Mouse (Mus musculus) kidney, embryonic 15.5 days (tissue): Measurements from ENCODE around the gene Xrcc6. TPM values are rescaled to one million over a fixed set of nuclear protein-coding genes. Genes with fewer than 3 reads are reported as not detected.
"Not testable (repeated sequence)": the region's sequence is repeated elsewhere in the genome, so short reads cannot be mapped to it uniquely, and the experiment has no call there.

ENCODE experiments used
- ATAC-seq: fragments of 200-750 bp; cut with Nextera tagmentation; replicated peaks from 2 replicates; pipeline ENCODE4 v1.8.0; 2017; ENCODE audit warnings: moderate TSS enrichment; ENCODE audit not compliant: low FRiP score
- H3K27ac ChIP-seq: fragments of 300-500 bp; sonication (generic); 2 replicates; pipeline ENCODE4 v1.5.1; 2015; ENCODE audit warnings: mild to moderate bottlenecking, inconsistent platforms
- H3K27me3 ChIP-seq: fragments of 300-500 bp; sonication (generic); 2 replicates; pipeline ENCODE4 v1.6.1; 2015; ENCODE audit warnings: inconsistent platforms
- H3K36me3 ChIP-seq: fragments of 300-500 bp; sonication (generic); 2 replicates; pipeline ENCODE4 v1.6.1; 2015; ENCODE audit warnings: inconsistent platforms
- H3K4me1 ChIP-seq: fragments of 300-500 bp; sonication (generic); 2 replicates; pipeline ENCODE4 v1.6.1; 2015; ENCODE audit warnings: inconsistent platforms
- H3K4me2 ChIP-seq: fragments of 300-500 bp; sonication (generic); 2 replicates; pipeline ENCODE4 v1.6.1; 2015; ENCODE audit warnings: moderate library complexity, mild to moderate bottlenecking, inconsistent platforms
- H3K4me3 ChIP-seq: fragments of 300-500 bp; sonication (generic); replicated peaks from 2 replicates; pipeline ENCODE4 v1.5.1; 2015; ENCODE audit warnings: mild to moderate bottlenecking, inconsistent platforms
- H3K9ac ChIP-seq: fragments of 300-500 bp; sonication (generic); 2 replicates; pipeline ENCODE4 v1.6.1; 2015; ENCODE audit warnings: mild to moderate bottlenecking, inconsistent platforms
- H3K9me3 ChIP-seq: fragments of 300-500 bp; sonication (generic); replicated peaks from 2 replicates; pipeline ENCODE4 v1.6.1; 2016; ENCODE audit warnings: inconsistent platforms
- WGBS: fragments of 180-500 bp; shearing (Covaris S2); methylation state at CpG from one replicate; pipeline ENCODE4 v1.1.7; 2015; ENCODE audit warnings: mixed read lengths; 5-methylcytosine and 5-hydroxymethylcytosine counted together
- polyA plus RNA-seq: library from polyadenylated mRNA; unstranded; fragments of >200 nt; fragmentation: Nextera tagmentation; extraction: Ambion mirVana; gene quantifications from 2 replicates; pipeline ENCODE4 v1.2.1, GENCODE M21; 2015

Xrcc6 gene
- polyA plus RNA-seq, 1 experiment from 2014 or later = 87.0 TPM

- Histone ChIP-seq H3K27ac (no peak overlapping the region), H3K9ac (no peak overlapping the region), H3K36me3 (no peaks in the 10 kb centered on the region), H3K9me3 (peaks cover 5% of the 10 kb centered on the region), H3K4me1 (no peaks in the 10 kb centered on the region), H3K4me3 (no peak overlapping the region), H3K27me3 (no peaks in the 10 kb centered on the region), H3K4me2 (no peak overlapping the region)
- 85% methylated on average over 5 of the region's 5 CpGs for WGBS
- ATAC-seq = no peak
Measured at GRCm38 (mm10) chr15:81967821-81968220, 19.8 kb upstream of the Xrcc6 start.

GRCm38 (mm10) chr15:81968447-81968846, 19.2 kb upstream of the Xrcc6 start:
- H3K36me3 ChIP-seq = no peaks in the 10 kb centered on the region
- no peak overlapping the region for H3K4me3 ChIP-seq
- 35% methylated on average over 2 of the region's 2 CpGs for WGBS
- no peaks in the 10 kb centered on the region for H3K4me1 ChIP-seq
- no peak overlapping the region for H3K27ac ChIP-seq
- no peak for ATAC-seq
- peaks cover 5% of the 10 kb centered on the region for H3K9me3 ChIP-seq
- no peaks in the 10 kb centered on the region for H3K27me3 ChIP-seq
- H3K9ac ChIP-seq = no peak overlapping the region
- H3K4me2 ChIP-seq = no peak overlapping the region

DNA sequence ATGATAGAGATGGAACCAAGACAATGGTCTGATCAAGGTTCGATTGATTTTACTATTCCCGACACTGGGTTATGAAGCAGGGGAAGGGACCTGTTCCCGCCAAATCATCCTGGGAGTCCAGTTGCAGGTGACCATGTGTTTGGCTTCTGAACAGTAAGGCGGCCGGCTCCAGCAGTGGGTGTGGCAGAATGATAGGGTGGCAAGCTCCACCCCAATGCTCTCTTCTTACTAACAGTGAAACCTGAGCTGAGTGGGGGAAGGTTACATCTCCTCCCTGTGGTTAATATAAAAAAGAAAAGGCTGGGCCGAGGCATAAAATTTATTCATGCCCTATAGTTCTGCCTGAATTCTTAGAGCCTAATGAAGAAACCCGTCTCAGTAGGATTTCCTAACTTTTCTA, 18.5 kb upstream of the Xrcc6 start:
- Histone ChIP-seq H3K9ac (no peak overlapping the region), H3K27ac (no peak overlapping the region), H3K9me3 (peaks cover 5% of the 10 kb centered on the region), H3K27me3 (no peaks in the 10 kb centered on the region), H3K4me1 (no peaks in the 10 kb centered on the region), H3K4me2 (no peak overlapping the region), H3K36me3 (no peaks in the 10 kb centered on the region), H3K4me3 (no peak overlapping the region)
- 0 out of 2 replicates have a peak, but pooled peaks have one; percentile 46 for ATAC-seq
- 53% methylated on average over 7 of the region's 7 CpGs for WGBS

GRCm38 (mm10) chr15:81969635-81970034, 18.0 kb upstream of the Xrcc6 start:
- H3K4me2 ChIP-seq, H3K27ac ChIP-seq, H3K9ac ChIP-seq, H3K27me3 ChIP-seq, ATAC-seq, H3K9me3 ChIP-seq, H3K4me3 ChIP-seq, H3K36me3 ChIP-seq, H3K4me1 ChIP-seq: not testable (repeated sequence)
- 75% methylated on average over 6 of the region's 6 CpGs for WGBS

GRCm38 (mm10) chr15:81970498-81970897, 17.1 kb upstream of the Xrcc6 start:
- not testable (repeated sequence) for H3K4me1 ChIP-seq, H3K9ac ChIP-seq, H3K27ac ChIP-seq, ATAC-seq, H3K9me3 ChIP-seq, H3K4me2 ChIP-seq, H3K27me3 ChIP-seq, H3K4me3 ChIP-seq, H3K36me3 ChIP-seq
- WGBS = 95% methylated on average over 4 of the region's 4 CpGs

- H3K4me1 ChIP-seq, H3K4me3 ChIP-seq, H3K9ac ChIP-seq, ATAC-seq, H3K9me3 ChIP-seq, H3K27ac ChIP-seq, H3K36me3 ChIP-seq, H3K4me2 ChIP-seq, H3K27me3 ChIP-seq: not testable (repeated sequence)
- WGBS = 94% methylated on average over 8 of the region's 8 CpGs
Measured at GRCm38 (mm10) chr15:81975156-81975555, 12.5 kb upstream of the Xrcc6 start.

DNA sequence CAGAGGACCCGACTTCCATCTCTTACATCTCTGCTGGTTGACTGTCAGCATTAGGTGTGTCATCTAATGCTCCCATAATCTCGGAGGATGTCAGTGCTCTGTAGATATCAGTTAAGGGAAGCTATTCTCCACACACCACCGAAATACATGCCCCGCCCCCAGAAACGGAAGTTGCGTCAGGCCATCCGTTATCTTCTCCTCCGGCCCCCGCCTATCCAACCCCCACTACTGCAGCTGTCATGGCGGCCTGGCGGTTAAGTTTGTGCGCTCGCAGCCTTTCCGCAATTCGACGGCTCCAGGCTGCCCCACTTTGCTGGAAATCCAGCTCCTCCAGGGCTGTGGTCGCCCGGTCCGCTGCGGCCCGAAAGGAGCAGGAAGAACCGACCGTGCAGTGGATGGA, 7.3 kb upstream of the Xrcc6 start, which contains the start of gene 1700029P11Rik:
1700029P11Rik (plus strand) TSS at position 220 of the 400 bp plus-strand sequence.
- Histone ChIP-seq H3K4me1 (no peaks in the 10 kb centered on the region), H3K9me3 (no peaks in the 10 kb centered on the region), H3K27ac (no peak within 1 kb of the TSS), H3K4me3 (no peak within 1 kb of the TSS), H3K36me3 (no peaks in the 10 kb centered on the region), H3K27me3 (no peaks in the 10 kb centered on the region), H3K9ac (no peak within 1 kb of the TSS), H3K4me2 (no peak within 1 kb of the TSS)
- ATAC-seq = no peak
- WGBS = 95% methylated on average over 23 of the region's 23 CpGs

- Histone ChIP-seq H3K9ac (no peak overlapping the region), H3K36me3 (no peaks in the 10 kb centered on the region), H3K9me3 (no peaks in the 10 kb centered on the region), H3K27me3 (no peaks in the 10 kb centered on the region), H3K4me1 (no peaks in the 10 kb centered on the region), H3K4me3 (no peak overlapping the region), H3K4me2 (no peak overlapping the region), H3K27ac (no peak overlapping the region)
- no peak for ATAC-seq
- 56% methylated on average over 1 of the region's 1 CpGs for WGBS
Measured at GRCm38 (mm10) chr15:81982173-81982572, 5.5 kb upstream of the Xrcc6 start.

DNA sequence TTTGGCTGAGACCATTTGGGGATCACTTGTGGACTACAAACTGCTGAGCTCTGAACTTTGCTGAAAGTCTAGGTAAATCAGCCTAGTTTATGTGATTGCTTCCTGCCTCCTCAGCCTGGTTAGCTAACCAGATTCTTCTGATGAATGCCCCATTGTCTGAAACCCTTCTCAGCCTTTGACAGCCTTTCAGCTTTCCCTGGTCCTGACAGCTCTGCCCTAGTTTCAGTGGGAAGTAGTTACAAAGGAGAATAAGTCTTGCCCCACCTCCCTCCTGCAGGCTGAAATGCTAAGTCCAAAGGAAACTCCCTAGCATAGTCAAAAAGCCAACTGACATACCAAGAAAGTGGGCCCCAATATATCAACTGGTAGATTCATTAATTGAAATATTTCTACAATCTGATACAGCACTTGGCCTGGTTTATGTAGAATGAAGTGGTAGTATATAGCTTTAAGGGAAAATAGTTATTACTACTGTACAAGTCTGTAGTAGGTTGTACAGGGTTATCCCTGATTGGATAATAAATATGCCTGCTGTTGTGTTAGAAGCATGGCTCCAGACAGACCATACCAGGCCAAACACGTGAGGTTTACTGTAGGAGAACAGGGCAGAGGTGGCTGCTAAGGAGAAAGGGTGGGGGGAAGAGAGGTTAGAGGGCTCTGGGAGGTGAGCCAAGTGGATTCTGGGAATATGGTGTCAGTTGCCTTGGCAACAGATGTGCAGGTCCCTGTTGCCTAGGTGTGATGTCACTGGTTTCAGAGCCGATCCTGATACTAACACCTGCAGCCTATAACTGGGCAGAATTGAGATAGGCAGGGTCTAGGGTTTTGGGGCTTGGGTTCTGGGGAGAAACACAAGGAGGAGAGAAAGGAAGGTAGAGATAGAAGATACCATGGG, 2.1 kb upstream of the Xrcc6 start:
- WGBS = 54% methylated on average over 2 of the region's 2 CpGs
- no peaks in the 10 kb centered on the region for H3K36me3 ChIP-seq
- H3K4me3 ChIP-seq = no peak overlapping the region
- no peak overlapping the region for H3K4me2 ChIP-seq
- H3K4me1 ChIP-seq = 0 out of 2 replicates have a peak, but pooled peaks cover 3% of the 10 kb centered on the region
- no peak for ATAC-seq
- H3K9me3 ChIP-seq = no peaks in the 10 kb centered on the region
- no peak overlapping the region for H3K9ac ChIP-seq
- no peaks in the 10 kb centered on the region for H3K27me3 ChIP-seq
- H3K27ac ChIP-seq = no peak overlapping the region

GRCm38 (mm10) chr15:81989371-81990062, 1.9 kb downstream of the Xrcc6 start:
- Histone ChIP-seq H3K27ac (no peak overlapping the region), H3K9ac (no peak overlapping the region), H3K4me3 (no peak overlapping the region), H3K9me3 (no peaks in the 10 kb centered on the region), H3K36me3 (peaks cover 15% of the 10 kb centered on the region), H3K4me1 (peaks cover 6% of the 10 kb centered on the region; the same call in 1 of the 2 replicates), H3K27me3 (no peaks in the 10 kb centered on the region), H3K4me2 (no peak overlapping the region)
- WGBS = 46% methylated on average over 11 of the region's 11 CpGs
- 0 out of 2 replicates have a peak, but pooled peaks have one; percentile 47 for ATAC-seq

DNA sequence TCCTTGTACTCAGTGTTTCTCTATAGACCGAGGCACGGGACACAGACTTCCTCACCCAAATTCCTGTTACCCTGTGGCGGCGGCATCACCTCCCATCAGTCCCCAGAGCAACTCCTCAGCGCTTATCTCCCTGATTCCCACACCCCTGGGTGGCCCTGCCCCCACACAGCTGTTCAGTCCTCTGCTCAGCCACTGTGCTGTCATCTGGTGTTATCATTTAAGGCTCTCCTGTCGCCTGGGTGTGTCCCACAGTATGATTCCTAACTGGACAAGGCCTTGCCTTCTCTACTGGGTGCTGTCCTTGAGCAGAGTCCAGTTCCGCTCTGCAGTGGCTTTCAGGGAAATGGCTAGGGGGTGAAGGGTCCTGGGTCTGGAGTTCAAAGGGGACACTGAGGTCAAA, 2.9 kb downstream of the Xrcc6 start:
- ATAC-seq = 0 out of 2 replicates have a peak, but pooled peaks have one; percentile 40
- no peak overlapping the region for H3K9ac ChIP-seq
- H3K27me3 ChIP-seq = no peaks in the 10 kb centered on the region
- peaks cover 6% of the 10 kb centered on the region; the same call in 1 of the 2 replicates for H3K4me1 ChIP-seq
- no peak overlapping the region for H3K27ac ChIP-seq
- no peak overlapping the region for H3K4me2 ChIP-seq
- H3K4me3 ChIP-seq = no peak overlapping the region
- WGBS = 50% methylated on average over 7 of the region's 7 CpGs
- peaks cover 26% of the 10 kb centered on the region for H3K36me3 ChIP-seq
- no peaks in the 10 kb centered on the region for H3K9me3 ChIP-seq

DNA sequence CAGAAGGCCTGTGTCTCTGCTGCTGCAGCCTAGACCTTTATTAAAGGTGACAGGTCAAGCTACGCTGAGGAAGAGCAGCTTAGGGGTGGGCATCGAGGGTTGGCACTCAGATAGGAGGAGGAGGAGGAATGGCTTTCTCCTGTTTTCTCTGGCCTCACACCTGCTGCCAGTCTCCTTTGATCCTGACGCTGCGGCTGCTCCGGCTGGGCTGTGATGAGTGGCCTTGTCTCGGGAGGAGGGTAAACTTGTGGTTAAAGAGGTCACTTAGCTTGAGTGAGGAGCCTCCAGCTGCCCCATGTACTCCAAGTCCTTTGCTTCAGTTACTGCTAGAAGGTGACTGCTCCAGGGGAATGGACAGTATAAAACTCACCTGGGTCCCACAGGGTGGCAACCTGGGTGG, 6.4 kb downstream of the Xrcc6 start:
- Histone ChIP-seq H3K9me3 (no peaks in the 10 kb centered on the region), H3K27ac (no peak overlapping the region), H3K36me3 (peaks cover 58% of the 10 kb centered on the region), H3K27me3 (no peaks in the 10 kb centered on the region), H3K4me2 (no peak overlapping the region), H3K9ac (no peak overlapping the region), H3K4me1 (peaks cover 6% of the 10 kb centered on the region; the same call in 1 of the 2 replicates), H3K4me3 (no peak overlapping the region)
- no peak for ATAC-seq
- 61% methylated on average over 6 of the region's 6 CpGs for WGBS
